ENCODE assay signal across 15 mouse cellular contexts in the genomic region with DNA sequence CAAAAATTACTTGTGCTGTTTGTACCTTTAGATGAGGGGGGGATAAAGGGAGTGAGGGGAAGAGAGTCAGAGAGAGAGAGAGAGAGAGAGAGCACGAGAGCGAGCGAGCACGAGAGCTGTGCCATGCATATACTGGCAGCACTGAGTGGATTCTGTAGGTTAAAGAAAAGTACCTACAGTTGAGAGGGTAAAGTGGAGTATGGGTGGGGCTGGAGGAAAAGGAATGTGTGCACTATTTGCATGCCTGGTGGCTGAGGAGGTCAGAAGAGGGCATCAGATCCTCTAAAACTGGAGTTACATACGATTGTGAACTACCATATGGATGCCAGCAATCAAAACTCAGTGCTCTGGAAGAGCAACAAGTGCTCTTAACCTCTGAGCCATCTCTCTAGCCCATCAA.
"Had no signal": no experiment of that assay in that cellular context is flagged by ENCODE, and none has a peak within 500 bp of the region (broad histone marks: within the 10 kb centered on the region; RNA-seq: fewer than 3 reads in every experiment).

No protein-coding gene starts in this region.

- H3K4me2 ChIP-seq: kidney, embryonic 15.5 days; limb, embryonic 15.5 days; lung, embryonic 15.5 days; midbrain, embryonic 15.5 days; neural tube, embryonic 13.5 days; stomach, embryonic 15.5 days had no signal

- H3K9me3 ChIP-seq: kidney, embryonic 15.5 days; limb, embryonic 15.5 days; lung, embryonic 15.5 days; midbrain, embryonic 10.5 days; midbrain, embryonic 15.5 days; neural tube, embryonic 13.5 days; stomach, embryonic 15.5 days had no signal

- H3K4me3 ChIP-seq: kidney, embryonic 15.5 days; limb, embryonic 15.5 days; lung, embryonic 15.5 days; midbrain, embryonic 10.5 days; midbrain, embryonic 15.5 days; neural tube, embryonic 13.5 days; stomach, embryonic 15.5 days had no signal

- H3K27ac ChIP-seq: hindbrain, postnatal 0 days; kidney, embryonic 15.5 days; limb, embryonic 15.5 days; lung, embryonic 15.5 days; midbrain, embryonic 10.5 days; midbrain, embryonic 15.5 days; neural tube, embryonic 13.5 days; stomach, embryonic 15.5 days had no signal

- ATAC-seq: hindbrain, postnatal 0 days; midbrain, embryonic 15.5 days had no signal

- H3K4me1 ChIP-seq: kidney, embryonic 15.5 days; limb, embryonic 15.5 days; lung, embryonic 15.5 days; midbrain, embryonic 10.5 days; midbrain, embryonic 15.5 days; neural tube, embryonic 13.5 days; stomach, embryonic 15.5 days had no signal

- H3K9ac ChIP-seq: kidney, embryonic 15.5 days; limb, embryonic 15.5 days; lung, embryonic 15.5 days; midbrain, embryonic 15.5 days; neural tube, embryonic 13.5 days; stomach, embryonic 15.5 days had no signal

- H3K27me3 ChIP-seq: kidney, embryonic 15.5 days; limb, embryonic 15.5 days; lung, embryonic 15.5 days; midbrain, embryonic 15.5 days; neural tube, embryonic 13.5 days; stomach, embryonic 15.5 days had no signal

- DNase-seq: kidney, adult 18-20 months; kidney, postnatal 25 days; layer of hippocampus, postnatal 36 days; retina, postnatal 1 day; right cerebral cortex, postnatal 4 days; spleen, adult 18-20 months; thymus, postnatal 36 days had no signal

- H3K36me3 ChIP-seq: stomach, embryonic 15.5 days had no signal
